Mouse (Mus musculus) liver, adult (tissue): ENCODE measurements at regions not wholly inside any gene's neighbourhood (a gene's known extent, or its start where the extent isn't known, plus 50 kb on each side); places are given as distances from the start of the nearest gene placed in this dataset.

Experiments used
- GATA4 ChIP-seq: IDR thresholded peaks from 2 replicates; pipeline ENCODE4 v1.6.1; 2014; ENCODE audit warnings: mild to moderate bottlenecking, low read length; ENCODE audit not compliant: insufficient replicate concordance

- TF ChIP-seq GATA4 = no peak
Observed at GRCm38 (mm10) chr3:144335237-144335636, 130.2 kb upstream of the Lmo4 start.

DNA sequence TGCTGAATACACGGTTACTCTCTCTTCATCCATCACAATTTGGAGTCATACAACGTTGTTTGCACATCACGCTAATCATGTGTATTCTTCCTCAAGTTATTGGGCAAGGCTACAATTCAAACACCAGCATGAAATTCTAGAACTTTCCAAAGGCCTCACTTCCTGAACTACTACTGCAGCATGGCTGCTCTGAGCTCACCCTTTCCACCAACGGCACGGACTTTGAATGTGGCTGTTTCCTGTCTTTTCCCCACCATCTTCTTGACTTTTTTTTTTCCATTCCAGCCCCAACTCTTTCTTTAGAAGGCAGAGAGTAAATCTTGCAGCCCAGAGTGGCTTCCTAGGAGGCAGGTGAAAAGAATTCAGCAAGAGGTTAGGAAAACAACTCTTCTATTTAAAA is 129.2 kb upstream of the Lmo4 start:
- no peak for TF ChIP-seq GATA4

- TF ChIP-seq GATA4 = no peak
Observed at GRCm38 (mm10) chr3:144332353-144332752, 127.3 kb upstream of the Lmo4 start.

- no peak for TF ChIP-seq GATA4
Observed at GRCm38 (mm10) chr3:144329117-144329516, 124.1 kb upstream of the Lmo4 start.

DNA sequence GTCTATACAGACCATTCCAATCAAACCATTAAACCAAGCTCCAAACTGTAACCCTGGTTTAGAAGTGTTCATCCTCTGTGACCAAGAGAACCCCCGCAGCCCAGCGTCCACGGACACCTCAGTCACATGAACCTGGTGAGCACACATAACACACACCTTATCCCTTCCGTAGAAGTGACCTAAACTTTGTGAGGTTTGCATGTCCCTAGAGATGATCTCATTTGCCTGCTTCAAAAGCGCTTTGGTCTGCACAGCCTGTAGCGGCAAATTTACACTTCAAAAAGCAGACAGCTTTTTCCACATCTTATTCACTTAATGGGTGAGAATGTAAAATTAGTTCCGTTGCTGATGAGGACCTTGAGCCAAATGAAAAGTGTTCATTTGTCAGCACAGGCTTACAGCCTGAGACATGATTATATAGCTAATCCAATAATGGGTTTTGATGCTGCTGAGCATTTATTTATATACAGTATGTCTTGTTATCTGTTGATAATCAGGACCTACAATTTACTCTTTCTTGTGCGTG is 122.3 kb upstream of the Lmo4 start:
- TF ChIP-seq GATA4 = no peak

GRCm38 (mm10) chr3:144324974-144325373 is 120.0 kb upstream of the Lmo4 start:
- no peak for TF ChIP-seq GATA4

GRCm38 (mm10) chr3:144323524-144323923 is 118.5 kb upstream of the Lmo4 start:
- TF ChIP-seq GATA4 = no peak

DNA sequence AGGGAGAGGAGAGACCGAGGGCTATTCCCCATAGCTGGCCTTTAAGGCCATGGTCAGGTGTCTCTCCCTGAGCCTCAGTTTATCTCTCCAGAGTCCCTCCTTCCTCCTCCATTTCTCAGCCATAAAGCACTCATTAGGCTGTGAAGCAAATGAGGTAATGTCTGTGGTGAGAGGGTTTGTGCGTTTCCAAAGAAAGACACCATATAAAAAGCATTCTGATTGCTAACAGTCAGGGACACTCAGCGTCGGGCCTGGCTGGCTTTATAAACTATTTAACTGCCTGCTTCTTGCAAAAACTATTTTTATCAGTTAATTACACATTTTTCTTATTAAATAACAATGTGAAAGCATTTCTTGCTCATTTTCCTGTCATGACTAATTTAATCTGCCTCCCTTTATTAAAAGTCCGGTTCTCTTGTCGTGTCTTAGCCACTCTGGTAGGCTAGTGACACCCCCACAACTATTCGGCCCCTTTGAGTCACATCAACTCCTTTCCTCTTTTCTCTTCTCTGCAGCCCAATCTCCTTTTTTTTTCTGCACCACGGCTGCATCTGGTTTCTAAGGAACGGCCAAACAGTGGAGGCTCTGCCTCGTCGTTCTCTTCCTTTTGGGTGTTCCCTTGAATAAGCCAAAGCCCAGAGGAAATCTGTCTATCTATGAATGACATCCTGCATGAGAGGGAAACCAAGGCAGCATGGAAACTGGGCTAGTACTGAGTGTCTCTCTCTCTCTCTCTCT is 114.6 kb upstream of the Lmo4 start:
- TF ChIP-seq GATA4 = no peak

GRCm38 (mm10) chr3:144318761-144319467 is 113.9 kb upstream of the Lmo4 start:
- TF ChIP-seq GATA4 = no peak

DNA sequence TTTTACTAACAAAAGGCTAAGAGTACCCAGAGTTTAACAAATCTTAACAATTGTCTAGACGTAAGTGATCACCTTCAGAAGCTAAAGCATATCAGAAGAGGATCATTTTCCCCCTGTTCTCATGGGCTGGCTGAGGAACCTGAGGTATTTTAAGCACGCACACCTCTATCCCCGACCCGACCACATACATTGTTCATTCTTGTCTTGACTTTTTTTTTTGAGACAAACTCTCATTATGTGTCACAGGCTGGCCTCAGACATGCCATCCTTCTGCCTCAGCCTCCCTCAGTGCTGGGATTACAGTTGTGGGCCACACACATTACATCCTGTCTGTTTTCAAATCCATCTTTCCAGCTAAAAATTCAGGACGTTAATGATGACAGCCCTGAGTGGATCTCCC is 105.7 kb upstream of the Lmo4 start:
- TF ChIP-seq GATA4 = no peak

GRCm38 (mm10) chr3:144308616-144309015 is 103.6 kb upstream of the Lmo4 start:
- TF ChIP-seq GATA4 = no peak

DNA sequence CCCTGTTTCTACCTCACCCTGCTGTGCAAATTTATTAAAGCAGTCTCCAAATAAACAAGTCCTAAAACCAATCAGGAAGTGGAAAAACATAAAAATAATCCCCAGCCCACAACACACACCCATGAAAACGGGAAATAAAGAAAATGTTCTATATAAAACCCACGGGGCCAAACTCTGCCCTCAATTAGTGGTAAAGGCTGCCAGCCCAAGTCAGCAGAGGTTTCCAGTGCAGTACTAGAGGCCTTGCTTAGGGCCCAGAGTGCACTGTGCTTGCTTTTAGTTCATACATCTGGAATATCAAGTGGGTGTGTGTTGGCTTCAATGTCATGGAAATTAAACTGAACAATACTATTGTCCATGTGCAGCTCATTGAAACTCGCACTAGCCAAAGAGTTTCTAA is 102.5 kb upstream of the Lmo4 start:
- TF ChIP-seq GATA4 = no peak

- no peak for TF ChIP-seq GATA4
Observed at GRCm38 (mm10) chr3:144305456-144305855, 100.4 kb upstream of the Lmo4 start.

- TF ChIP-seq GATA4 = no peak
Observed at GRCm38 (mm10) chr3:144304924-144305323, 99.9 kb upstream of the Lmo4 start.

- no peak for TF ChIP-seq GATA4
Observed at GRCm38 (mm10) chr3:144302626-144303025, 97.6 kb upstream of the Lmo4 start.

DNA sequence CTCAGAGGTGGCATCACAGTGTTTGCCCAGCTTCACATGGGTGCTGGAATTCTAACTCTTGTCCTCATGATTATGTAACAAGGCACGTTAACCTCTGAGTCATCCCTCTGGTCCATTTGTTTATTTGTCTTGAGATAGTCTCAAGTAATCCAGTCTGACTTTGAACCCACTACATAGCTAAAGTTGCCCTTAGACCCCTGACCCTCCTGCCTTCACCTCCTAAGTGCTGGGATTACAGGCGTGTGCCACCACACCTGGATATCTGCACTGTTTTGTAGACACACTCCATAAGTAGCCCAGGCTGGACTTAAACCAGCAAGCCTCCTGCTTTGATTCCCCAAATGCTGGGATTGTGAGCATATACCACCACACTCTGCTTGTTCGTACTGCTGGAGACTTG is 96.0 kb upstream of the Lmo4 start:
- no peak for TF ChIP-seq GATA4
